In the genomic region with DNA sequence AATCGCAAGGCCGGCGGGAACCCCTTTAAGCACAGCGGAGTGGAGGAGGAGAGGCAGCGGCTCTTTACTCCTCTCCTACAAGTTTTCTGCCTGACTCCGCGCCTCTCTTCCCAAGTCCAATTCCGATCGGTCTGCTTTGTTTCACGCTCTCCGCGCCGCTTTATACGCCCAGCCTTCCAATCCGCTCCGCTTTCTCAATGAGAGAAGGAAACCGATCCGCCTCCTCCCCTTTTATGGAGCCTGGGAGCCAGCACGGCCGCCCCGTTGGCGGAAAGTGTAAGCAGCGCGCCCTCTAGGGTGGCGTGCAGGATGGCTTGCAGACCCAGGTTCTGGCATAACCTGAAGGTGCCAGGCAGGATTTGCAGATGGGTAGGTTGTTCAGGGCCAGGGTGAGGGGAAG, we compare ENCODE assay signal across 8 mouse cellular contexts. TPM values are rescaled to one million over a fixed set of nuclear protein-coding genes. Genes with fewer than 3 reads are reported as not detected.
A peak's percentile ranks its signal among the peaks of the same experiment; 100 is the strongest.
DNase-seq lines count a peak whose midpoint lies in the region; ATAC-seq and TF ChIP-seq lines count a peak whose summit lies in the region.

TSS of gene Rnd3 (minus strand) at position 137 of the 400 bp plus-strand sequence.

- peak within 1 kb of the TSS; percentile 86 for H3K9ac ChIP-seq in ES-Bruce4 (ENCODE audit: low read depth, poor library complexity, severe bottlenecking)
- H3K9ac ChIP-seq in forebrain, postnatal 0 days = peak within 1 kb of the TSS; percentile 92
- H3K9ac ChIP-seq in lung, embryonic 14.5 days = peak within 1 kb of the TSS; percentile 75

- TF ChIP-seq EP300 in ES-Bruce4 (IDR thresholded peaks at IDR 0.05; ENCODE audit: insufficient read depth, low read depth, low read length) = no peak

- TF ChIP-seq POLR2A in ES-Bruce4 (IDR thresholded peaks at IDR 0.05; ENCODE audit: insufficient read depth, low read length) = peak; percentile 90

- under 1% methylated on average over 25 of the region's 25 CpGs for WGBS in forebrain, postnatal 0 days
- 1% methylated on average over 25 of the region's 25 CpGs for WGBS in lung, embryonic 14.5 days

- no peaks in the 10 kb centered on the region for H3K27me3 ChIP-seq in ES-Bruce4 (ENCODE audit: control insufficient read depth, insufficient read depth, low read length, poor library complexity, severe bottlenecking)
- H3K27me3 ChIP-seq in forebrain, postnatal 0 days (ENCODE audit: insufficient read depth, low read length) = no peaks in the 10 kb centered on the region
- H3K27me3 ChIP-seq in lung, embryonic 14.5 days (ENCODE audit: insufficient read depth, low read length) = no peaks in the 10 kb centered on the region

- peak within 1 kb of the TSS; percentile 78 for H3K4me2 ChIP-seq in forebrain, postnatal 0 days (ENCODE audit: low read depth)
- peak within 1 kb of the TSS; percentile 76 for H3K4me2 ChIP-seq in lung, embryonic 14.5 days

- no peaks in the 10 kb centered on the region for H3K4me1 ChIP-seq in ES-Bruce4 (ENCODE audit: control insufficient read depth, insufficient read depth, low read length)
- H3K4me1 ChIP-seq in forebrain, postnatal 0 days (ENCODE audit: insufficient read depth) = 0 out of 2 replicates have a peak, but pooled peaks cover 4% of the 10 kb centered on the region
- peaks cover 11% of the 10 kb centered on the region; the same call in 1 of the 2 replicates for H3K4me1 ChIP-seq in lung, embryonic 14.5 days (ENCODE audit: insufficient read depth)

- no peaks in the 10 kb centered on the region for H3K36me3 ChIP-seq in ES-Bruce4 (ENCODE audit: control insufficient read depth, insufficient read depth, low read length, poor library complexity, severe bottlenecking)
- no peaks in the 10 kb centered on the region for H3K36me3 ChIP-seq in forebrain, postnatal 0 days (ENCODE audit: insufficient read depth)
- no peaks in the 10 kb centered on the region for H3K36me3 ChIP-seq in lung, embryonic 14.5 days (ENCODE audit: insufficient read depth)

- peak; percentile 79 for TF ChIP-seq CTCF in ES-Bruce4 (IDR thresholded peaks at IDR 0.05; ENCODE audit: low read depth, low read length)
- peak; percentile 93 for TF ChIP-seq CTCF in forebrain, postnatal 0 days (IDR thresholded peaks at IDR 0.05; ENCODE audit: low read depth)
- peak; percentile 91 for TF ChIP-seq CTCF in lung, embryonic 14.5 days (IDR thresholded peaks at IDR 0.05; ENCODE audit: low read depth)

- H3K27ac ChIP-seq in ES-Bruce4 (ENCODE audit: insufficient read depth, low read length) = no peak within 1 kb of the TSS
- H3K27ac ChIP-seq in forebrain, postnatal 0 days (ENCODE audit: low read depth, low read length) = peak within 1 kb of the TSS; percentile 89
- H3K27ac ChIP-seq in lung, embryonic 14.5 days (ENCODE audit: low read depth) = peak within 1 kb of the TSS; percentile 92

- DNase-seq in cerebellum, adult 11-12 months = peak; percentile 87
- peak; percentile 97 for DNase-seq in forebrain, postnatal 0 days
- DNase-seq in heart, postnatal 36 days = peak; percentile 95 to 96
- DNase-seq in layer of hippocampus, adult 8-10 months (ENCODE audit: low spot score in 2 of 2) = peak; percentile 91 to 92
- peak; percentile 99 for DNase-seq in lung, embryonic 14.5 days
- DNase-seq in testis, postnatal 14 days (ENCODE audit: low spot score) = peak; percentile 88

- no peaks in the 10 kb centered on the region for H3K9me3 ChIP-seq in ES-Bruce4 (replicated peaks; ENCODE audit: control insufficient read depth, insufficient read depth, low read length, poor library complexity, severe bottlenecking)
- no peaks in the 10 kb centered on the region for H3K9me3 ChIP-seq in forebrain, postnatal 0 days (ENCODE audit: low read length)
- no peaks in the 10 kb centered on the region for H3K9me3 ChIP-seq in lung, embryonic 14.5 days (ENCODE audit: low read depth, low read length)

- peak within 1 kb of the TSS; percentile 64 for H3K4me3 ChIP-seq in ES-Bruce4 (ENCODE audit: low read depth, low read length)
- peak within 1 kb of the TSS; percentile 60 for H3K4me3 ChIP-seq in forebrain, postnatal 0 days (ENCODE audit: low read depth, low read length)
- H3K4me3 ChIP-seq in lung, embryonic 14.5 days (ENCODE audit: low read depth, low read length) = peak within 1 kb of the TSS; percentile 87

- intact Hi-C loops in heart, postnatal 36 days (cut with DNase I) = loop anchor here (2.0 to 10.0 kb wide), 7 partner anchors 354 to 842 kb away; no protein-coding TSS in a partner anchor

- ATAC-seq in forebrain, postnatal 0 days = peak; percentile 87
- ATAC-seq in lung, embryonic 14.5 days (ENCODE audit: insufficient read depth) = peak; percentile 77
- peak; percentile 51 for ATAC-seq in neutrophil, adult 5-6 weeks (ENCODE audit: extremely low read depth, insufficient number of reproducible peaks, low FRiP score, poor library complexity, severe bottlenecking)

RNA-seq across cellular contexts. Expression of gene Rnd3, which starts in this region (rescaled TPM):
- polyA plus RNA-seq in ES-Bruce4 (2011; ENCODE audit: insufficient read depth, insufficient read length, low read depth, missing spikeins) = 64.0 and 69.9 TPM in 2 replicates
- total RNA-seq in forebrain, postnatal 0 days (2014; rRNA removed) = 78.8 and 103 TPM in 2 replicates
- 62.3 and 72.7 TPM in 2 replicates for polyA plus RNA-seq in forebrain, postnatal 0 days (2015; fragmentation: Nextera tagmentation; extraction: Ambion mirVana)
- total RNA-seq in heart, postnatal 36 days (2021) = 10 to 100 TPM; 15.3 to 18.9 TPM
- 10 to 100 TPM; 13.3 to 14.8 (median 13.9) TPM for total RNA-seq in layer of hippocampus, adult 8-10 months (2022)
- polyA plus RNA-seq in lung, embryonic 14.5 days (2014; fragmentation: Nextera tagmentation; extraction: Ambion mirVana) = 69.4 and 69.5 TPM in 2 replicates
- total RNA-seq in neutrophil, adult 5-6 weeks (2017) = 4.7 and 5.1 TPM in 2 replicates
